Mouse (Mus musculus) testis, postnatal 10 days (tissue): Measurements from ENCODE around the gene Fam189a1.

Source experiments
- DNase-seq: peaks from one replicate; pipeline ENCODE4 v3.0.0; 2021; ENCODE audit warnings: low spot score

The Fam189a1 gene

DNA sequence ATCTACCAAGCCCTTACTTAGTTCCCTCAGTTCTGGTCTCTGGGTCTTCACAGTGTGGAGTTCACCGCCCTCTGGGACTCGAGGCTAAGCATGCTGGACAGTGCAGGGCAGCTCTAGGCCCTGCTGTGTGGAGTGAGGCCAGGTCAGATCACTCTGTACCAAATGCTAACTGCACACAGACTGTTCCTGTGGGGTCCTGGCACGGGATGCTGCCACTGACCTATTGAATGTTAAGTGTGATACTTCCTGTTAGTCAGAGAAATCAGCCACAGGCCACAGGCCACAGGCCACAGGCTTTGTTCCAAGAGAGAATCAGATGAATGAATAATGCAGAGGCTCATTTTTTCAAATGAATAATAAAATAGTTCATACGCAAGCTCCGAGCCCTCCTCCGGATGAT, 112.1 kb downstream of the Fam189a1 start:
- DNase-seq, result peak; percentile 47

DNA sequence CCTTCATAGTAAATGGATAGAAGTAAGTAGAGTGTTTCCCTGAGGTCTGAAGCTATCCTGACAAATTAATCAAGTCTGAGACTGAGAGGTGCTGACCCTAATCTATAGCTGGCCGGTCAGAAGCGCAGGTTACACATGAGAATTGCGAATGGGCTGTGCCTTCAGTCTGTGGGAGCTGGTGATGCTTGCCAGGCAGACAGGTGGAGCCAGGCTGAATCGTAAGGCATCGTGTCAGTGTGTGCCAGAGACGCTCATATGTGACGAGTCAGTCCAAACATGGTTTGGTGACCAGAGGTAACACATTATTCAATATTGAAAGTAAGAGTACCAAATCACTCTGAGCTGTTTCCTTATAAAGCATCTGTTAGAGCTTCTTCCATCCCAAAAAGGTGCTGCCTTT, 115.3 kb downstream of the Fam189a1 start:
- no peak for DNase-seq

GRCm38 (mm10) chr7:65031741-65032140, 124.6 kb downstream of the Fam189a1 start:
- DNase-seq, result no peak

DNA sequence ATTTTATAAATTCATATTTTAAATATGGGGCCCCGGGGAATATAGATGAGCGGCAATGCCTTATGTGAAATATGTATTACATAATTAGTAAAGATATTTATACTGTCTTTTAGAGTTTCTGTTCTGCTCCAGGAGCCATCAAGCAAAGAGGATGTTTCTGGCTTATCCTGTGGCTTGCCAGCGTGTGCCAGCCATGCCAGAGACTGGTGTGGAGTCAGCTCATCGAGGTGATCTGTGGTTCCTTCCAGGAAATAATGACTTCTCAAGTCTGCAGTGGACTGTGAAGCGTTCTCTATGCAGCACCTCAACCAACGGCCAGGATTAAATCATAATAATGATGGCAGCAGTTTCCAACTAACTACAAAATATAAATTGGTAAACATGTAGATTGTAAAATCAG, 125.2 kb downstream of the Fam189a1 start:
- DNase-seq, result no peak

GRCm38 (mm10) chr7:65029985-65030384, 126.4 kb downstream of the Fam189a1 start:
- no peak for DNase-seq

DNA sequence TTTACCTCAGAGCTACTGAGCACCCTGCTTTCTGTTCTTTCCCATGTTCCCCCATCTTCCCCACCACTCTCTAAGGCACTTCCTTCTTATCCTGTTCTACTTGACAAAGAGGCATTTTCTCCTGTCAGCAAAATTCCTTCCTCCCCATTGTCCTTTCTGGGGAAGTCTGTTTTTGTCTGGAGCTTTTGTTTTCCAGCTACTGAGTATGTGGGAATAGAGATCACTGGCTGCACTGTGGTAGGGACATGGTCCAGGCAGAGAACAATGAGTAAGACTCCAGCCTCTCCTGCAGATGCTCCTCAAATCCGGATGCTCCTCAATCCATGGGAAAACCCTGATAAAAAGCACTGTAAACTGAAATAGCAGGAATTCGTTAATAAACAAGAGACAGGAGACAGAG, 135.1 kb downstream of the Fam189a1 start:
- DNase-seq, result no peak

- no peak for DNase-seq
These were observed 138.2 kb downstream of the Fam189a1 start for GRCm38 (mm10) chr7:65018036-65018679.

DNA sequence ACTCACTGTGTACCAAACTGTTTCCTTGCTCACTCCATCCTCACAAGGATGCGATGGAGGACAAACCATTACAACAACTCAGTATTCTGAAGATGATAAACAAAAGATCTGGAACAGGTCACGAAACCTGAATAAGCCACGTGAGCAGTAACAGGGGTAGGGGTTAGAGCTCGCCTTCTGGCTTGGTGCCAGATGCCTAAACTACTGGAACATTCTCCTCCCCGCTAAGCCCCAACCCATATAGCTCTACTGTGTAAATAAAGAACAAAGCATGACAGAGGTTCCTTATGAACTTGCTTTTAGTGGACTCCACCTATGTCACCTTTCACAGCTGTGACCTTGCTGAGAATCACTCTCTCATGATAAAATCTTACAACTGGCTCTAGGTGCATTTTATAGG, 139.0 kb downstream of the Fam189a1 start:
- DNase-seq, result no peak

GRCm38 (mm10) chr7:65011133-65011532, 145.2 kb downstream of the Fam189a1 start:
- no peak for DNase-seq

GRCm38 (mm10) chr7:65010275-65010674, 146.1 kb downstream of the Fam189a1 start:
- DNase-seq, result no peak

GRCm38 (mm10) chr7:65005731-65006130, 150.6 kb downstream of the Fam189a1 start:
- no peak for DNase-seq

- DNase-seq, result no peak
These were observed 156.6 kb downstream of the Fam189a1 start for GRCm38 (mm10) chr7:64999718-65000214.

DNA sequence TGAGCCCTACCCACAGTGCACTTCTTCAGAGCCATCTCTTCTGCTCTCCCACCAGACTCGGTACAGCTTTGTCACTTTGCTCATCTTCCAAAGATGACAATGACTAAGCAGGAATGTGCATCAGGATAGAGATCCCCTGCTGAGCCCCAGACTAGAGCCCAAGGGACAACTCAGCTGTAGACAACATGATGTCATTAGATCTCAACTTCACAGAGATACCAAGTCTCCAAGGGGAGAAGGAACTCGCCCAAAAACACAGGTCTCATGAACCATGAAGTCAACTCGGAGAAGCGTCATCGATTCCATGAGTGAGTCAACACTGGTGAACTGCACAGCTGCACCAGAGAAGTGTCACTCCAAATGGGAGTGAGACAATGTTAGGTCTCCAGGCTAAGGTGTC, 158.6 kb downstream of the Fam189a1 start:
- DNase-seq, result no peak

DNA sequence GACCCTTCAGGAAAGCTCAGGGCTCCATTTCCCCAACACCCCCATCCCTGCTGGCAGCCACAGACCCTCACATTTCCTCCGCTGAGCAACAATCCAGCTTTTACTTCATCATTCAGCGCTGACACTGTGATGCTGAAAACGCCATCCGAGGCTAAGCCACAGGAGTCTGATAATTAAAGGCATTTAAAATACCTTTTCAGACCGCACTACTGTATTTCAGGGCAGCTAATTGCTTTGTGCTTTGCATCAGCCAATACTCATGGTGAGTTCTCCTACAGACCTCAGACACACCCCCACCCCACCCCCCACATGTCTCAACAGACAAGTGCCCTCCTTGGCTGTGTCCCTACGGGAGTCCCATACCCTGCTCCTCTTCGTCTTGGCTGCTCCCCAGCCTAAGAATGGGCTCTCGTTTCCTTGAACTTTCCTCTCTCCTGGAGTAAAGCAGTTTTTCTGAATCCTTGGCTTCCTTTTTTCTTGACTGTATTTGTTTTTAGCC, 160.4 kb downstream of the Fam189a1 start:
- DNase-seq, result no peak

DNA sequence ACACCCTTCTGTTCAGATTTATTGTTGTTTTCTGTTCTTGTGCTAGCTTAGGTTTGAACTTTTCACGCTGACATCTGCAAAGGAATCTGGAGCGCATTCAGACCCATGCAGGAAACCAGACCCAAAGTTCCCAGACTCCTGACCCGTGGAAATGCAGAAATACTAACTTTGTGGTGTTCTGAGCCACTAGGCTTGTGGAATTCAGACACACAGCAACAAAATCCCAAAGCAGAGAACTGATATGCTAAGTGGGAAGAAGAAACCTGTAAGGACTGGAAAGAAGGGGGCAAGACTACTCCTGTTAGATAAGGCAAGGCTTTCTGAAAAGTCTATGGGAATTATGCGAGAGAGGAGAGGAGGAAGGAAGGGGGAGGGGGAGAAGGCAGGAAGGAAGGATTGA, 167.0 kb downstream of the Fam189a1 start:
- DNase-seq, result no peak

GRCm38 (mm10) chr7:64988015-64988414, 168.4 kb downstream of the Fam189a1 start:
- no peak for DNase-seq

DNA sequence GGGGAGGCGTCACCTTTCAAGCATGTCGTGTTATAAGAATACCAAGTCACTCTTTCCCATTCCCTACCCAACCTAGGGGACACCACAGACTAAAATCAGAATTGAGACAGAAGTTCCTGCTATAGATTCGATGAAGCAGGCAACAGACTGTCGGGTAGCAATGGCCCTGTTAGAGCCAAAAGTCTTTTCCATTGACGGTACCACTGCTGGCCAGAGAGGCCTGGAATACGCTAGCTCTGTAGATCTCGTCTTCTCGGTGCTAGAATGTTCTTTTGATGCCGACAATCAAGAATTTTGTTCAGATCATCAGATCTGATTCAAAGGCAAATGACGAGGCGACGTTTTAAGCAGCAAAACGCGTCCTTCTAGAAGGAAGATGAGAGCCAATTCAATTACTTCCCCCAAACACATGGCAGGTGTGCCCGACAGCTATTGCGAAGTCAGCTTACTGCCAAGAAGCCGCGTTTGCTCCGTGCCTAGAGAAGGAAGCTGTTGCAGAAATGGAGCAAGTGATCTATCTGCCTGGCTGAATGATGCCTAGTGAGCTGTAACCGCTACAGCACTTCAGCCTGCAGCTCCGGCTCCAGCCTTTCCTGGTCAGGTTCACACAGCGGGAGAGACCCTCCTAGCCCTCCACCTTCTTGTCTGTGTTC, 171.8 kb downstream of the Fam189a1 start:
- DNase-seq, result no peak

GRCm38 (mm10) chr7:64981511-64982235, 174.7 kb downstream of the Fam189a1 start:
- DNase-seq, result no peak

GRCm38 (mm10) chr7:64973590-64974262, 182.6 kb downstream of the Fam189a1 start:
- DNase-seq, result no peak

DNA sequence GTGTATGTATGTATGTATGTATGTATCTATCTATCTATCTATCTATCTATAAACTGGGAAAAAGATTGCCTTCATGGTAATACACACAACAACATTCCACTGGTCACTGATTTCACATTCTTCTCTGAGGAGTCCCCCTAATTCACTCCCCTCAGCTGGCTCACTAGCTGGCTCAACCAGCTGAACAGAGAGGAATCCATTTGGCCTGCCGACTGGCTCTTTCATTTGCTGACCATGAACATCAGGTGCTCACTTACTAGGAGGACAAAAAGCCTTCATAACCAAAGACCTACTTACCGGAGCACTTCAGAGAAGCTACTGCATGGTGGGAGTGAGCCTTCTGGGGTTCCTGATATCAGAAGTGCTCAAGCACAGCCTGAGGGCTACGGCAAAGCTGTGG, 194.2 kb downstream of the Fam189a1 start:
- DNase-seq, result no peak

DNA sequence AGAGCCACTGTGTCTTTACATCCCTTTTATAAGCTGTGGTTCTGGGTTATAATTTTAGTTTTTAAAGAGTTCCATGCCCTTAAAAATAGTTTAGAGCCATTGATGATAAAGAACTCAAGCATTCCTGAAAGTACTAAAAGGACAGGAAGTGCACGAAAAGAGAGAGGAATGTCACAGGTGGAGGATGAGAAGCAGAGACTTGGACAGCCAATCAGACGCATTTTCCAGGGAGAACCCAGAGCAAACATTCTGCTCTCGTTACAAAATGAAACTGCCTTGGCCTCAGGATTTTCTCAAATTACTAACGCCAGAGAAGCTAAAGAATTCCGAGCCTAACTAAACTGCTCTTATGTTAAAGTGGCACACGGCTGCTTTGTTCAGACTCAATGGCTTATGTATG, 197.3 kb downstream of the Fam189a1 start:
- DNase-seq, result no peak

GRCm38 (mm10) chr7:64952181-64952580, 204.2 kb downstream of the Fam189a1 start:
- DNase-seq, result no peak

DNA sequence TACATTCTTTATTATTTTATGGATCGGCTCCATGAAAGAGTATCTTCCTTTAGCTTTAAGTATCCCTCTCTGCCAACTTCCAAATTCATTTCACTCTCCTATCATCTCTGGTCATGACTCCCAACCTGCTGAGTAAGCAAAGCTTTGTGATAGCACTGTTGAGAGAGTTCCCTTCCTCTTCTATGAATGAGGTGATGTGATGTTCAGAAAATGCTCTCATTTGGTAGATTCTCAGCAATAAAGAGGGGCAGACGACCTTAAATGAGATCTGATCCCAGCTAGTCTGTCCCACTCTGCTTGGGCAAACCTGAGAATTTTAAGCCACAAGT, 205.6 kb downstream of the Fam189a1 start:
- no peak for DNase-seq
